Mouse (Mus musculus): ENCODE measurements around the gene Hnrnpab. TPM values are rescaled to one million over a fixed set of nuclear protein-coding genes. Genes with fewer than 3 reads are reported as not detected.
"Not testable (repeated sequence)": the region's sequence is repeated elsewhere in the genome, so short reads cannot be mapped to it uniquely, and the experiment has no call there.

Gene Hnrnpab
- polyA plus RNA-seq, 1 experiment from 2014 or later: 239 TPM

GRCm38 (mm10) chr11:51618894-51619408, 12.3 kb upstream of the Hnrnpab start:
- ATAC-seq (replicated peaks; ENCODE audit: insufficient number of reproducible peaks, insufficient read depth, low FRiP score, low read depth): 0 out of 2 replicates have a peak, but pooled peaks have one; percentile 5
- no peak overlapping the region for H3K9ac ChIP-seq
- 48% methylated on average over 8 of the region's 8 CpGs for WGBS

DNA sequence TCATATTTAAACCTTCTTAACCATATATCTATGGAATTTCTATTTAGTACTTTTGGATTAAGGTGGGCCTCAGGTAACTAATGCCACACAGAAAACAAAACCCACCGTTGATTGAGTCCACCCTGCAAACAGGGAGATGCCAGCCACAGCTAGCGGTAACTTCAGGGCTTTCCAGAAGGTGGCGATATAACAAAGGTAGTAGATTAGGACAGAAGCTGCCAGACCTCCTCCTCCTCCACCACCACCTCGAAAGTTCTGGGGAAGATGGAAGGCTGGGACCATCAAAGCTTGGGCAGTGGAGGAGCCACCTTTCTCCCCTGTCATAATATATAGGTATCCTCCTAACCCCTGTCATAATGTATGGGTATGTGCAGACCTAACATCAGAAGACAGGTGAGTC, 11.0 kb upstream of the Hnrnpab start:
- no peak for ATAC-seq (replicated peaks; ENCODE audit: insufficient number of reproducible peaks, insufficient read depth, low FRiP score, low read depth)
- 6% methylated on average over 4 of the region's 4 CpGs for WGBS

More at GRCm38 (mm10) chr11:51618894-51619408, 12.3 kb upstream of the Hnrnpab start:
- Histone ChIP-seq H3K9me3 (replicated peaks) (no peaks in the 10 kb centered on the region), H3K4me3 (peak overlapping the region; percentile 69), H3K36me3 (peaks cover 19% of the 10 kb centered on the region), H3K4me2 (peak overlapping the region; percentile 76), H3K27me3 (no peaks in the 10 kb centered on the region), H3K4me1 (replicated peaks) (peaks cover 35% of the 10 kb centered on the region), H3K27ac (peak overlapping the region; percentile 9; the same call in 1 of the 2 replicates)

DNA sequence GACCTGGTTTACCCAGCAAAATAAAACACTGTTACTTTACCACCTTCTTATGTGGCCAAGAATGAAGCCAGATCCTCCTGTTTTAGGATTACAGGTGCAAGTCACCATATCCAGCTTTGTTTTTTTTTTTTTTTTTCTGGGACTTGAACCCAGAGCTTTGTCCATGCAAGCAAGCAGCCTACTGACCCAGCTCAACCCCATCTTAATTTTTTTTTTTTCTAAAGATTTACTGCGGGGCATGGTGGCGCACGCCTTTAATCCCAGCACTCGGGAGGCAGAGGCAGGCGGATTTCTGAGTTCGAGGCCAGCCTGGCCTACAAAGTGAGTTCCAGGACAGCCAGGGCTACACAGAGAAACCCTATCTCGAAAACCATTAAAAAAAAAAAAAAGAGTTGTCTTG, 9.5 kb upstream of the Hnrnpab start:
- not testable (repeated sequence) for H3K9me3 ChIP-seq (replicated peaks); H3K27me3 ChIP-seq; ATAC-seq (replicated peaks; ENCODE audit: insufficient number of reproducible peaks, insufficient read depth, low FRiP score, low read depth); H3K36me3 ChIP-seq
- peak overlapping the region; percentile 59; the same call in 1 of the 2 replicates for H3K9ac ChIP-seq
- H3K4me2 ChIP-seq: peak overlapping the region; percentile 79
- peaks cover 31% of the 10 kb centered on the region for H3K4me1 ChIP-seq (replicated peaks)
- WGBS: 90% methylated on average over 7 of the region's 7 CpGs
- peak overlapping the region; percentile 46 for H3K4me3 ChIP-seq
- peak overlapping the region; percentile 89 for H3K27ac ChIP-seq

More for the DNA sequence above, 11.0 kb upstream of the Hnrnpab start:
- no peak overlapping the region for H3K4me2 ChIP-seq
- peaks cover 6% of the 10 kb centered on the region; the same call in 1 of the 2 replicates for H3K36me3 ChIP-seq
- H3K27me3 ChIP-seq: no peaks in the 10 kb centered on the region
- no peak overlapping the region for H3K27ac ChIP-seq
- no peaks in the 10 kb centered on the region for H3K9me3 ChIP-seq (replicated peaks)
- peaks cover 35% of the 10 kb centered on the region for H3K4me1 ChIP-seq (replicated peaks)
- H3K4me3 ChIP-seq: no peak overlapping the region
- H3K9ac ChIP-seq: no peak overlapping the region

GRCm38 (mm10) chr11:51615601-51616000, 9.0 kb upstream of the Hnrnpab start:
- Histone ChIP-seq H3K9ac (peak overlapping the region; percentile 59), H3K27me3 (no peaks in the 10 kb centered on the region), H3K4me3 (peak overlapping the region; percentile 46), H3K4me1 (replicated peaks) (peaks cover 26% of the 10 kb centered on the region), H3K36me3 (no peaks in the 10 kb centered on the region), H3K4me2 (peak overlapping the region; percentile 79), H3K9me3 (replicated peaks) (no peaks in the 10 kb centered on the region), H3K27ac (peak overlapping the region; percentile 89)
- WGBS: 1% methylated on average over 14 of the region's 14 CpGs
- ATAC-seq (replicated peaks; ENCODE audit: insufficient number of reproducible peaks, insufficient read depth, low FRiP score, low read depth): peak; percentile 57; the same call in 1 of the 2 replicates

GRCm38 (mm10) chr11:51615129-51615528, 8.5 kb upstream of the Hnrnpab start:
- peaks cover 21% of the 10 kb centered on the region for H3K4me1 ChIP-seq (replicated peaks)
- no peak for ATAC-seq (replicated peaks; ENCODE audit: insufficient number of reproducible peaks, insufficient read depth, low FRiP score, low read depth)
- H3K27me3 ChIP-seq: no peaks in the 10 kb centered on the region
- H3K27ac ChIP-seq: peak overlapping the region; percentile 89
- H3K4me3 ChIP-seq: peak overlapping the region; percentile 46
- 32% methylated on average over 7 of the region's 7 CpGs for WGBS
- H3K9me3 ChIP-seq (replicated peaks): no peaks in the 10 kb centered on the region
- H3K36me3 ChIP-seq: no peaks in the 10 kb centered on the region
- H3K9ac ChIP-seq: peak overlapping the region; percentile 59; the same call in 1 of the 2 replicates
- peak overlapping the region; percentile 79 for H3K4me2 ChIP-seq

GRCm38 (mm10) chr11:51614256-51614655, 7.6 kb upstream of the Hnrnpab start:
- no peak overlapping the region for H3K9ac ChIP-seq
- 77% methylated on average over 8 of the region's 8 CpGs for WGBS

DNA sequence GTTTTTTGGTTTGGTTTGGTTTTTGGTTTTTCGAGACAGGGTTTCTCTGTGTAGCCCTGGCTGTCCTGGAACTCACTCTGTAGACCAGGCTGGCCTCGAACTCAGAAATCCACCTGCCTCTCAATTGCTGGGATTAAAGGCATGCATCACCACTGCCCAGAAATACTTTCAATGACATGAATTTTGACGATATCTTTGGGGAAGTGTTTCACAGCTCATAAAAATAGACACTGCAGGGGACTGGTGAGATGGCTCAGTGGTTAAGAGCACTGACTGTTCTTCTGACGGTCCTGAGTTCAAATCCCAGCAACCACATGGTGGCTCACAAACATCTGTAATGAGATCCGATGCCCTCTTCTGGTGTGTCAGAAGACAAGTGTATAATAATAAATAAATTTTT, 3.3 kb upstream of the Hnrnpab start:
- 76% methylated on average over 5 of the region's 5 CpGs for WGBS
- not testable (repeated sequence) for H3K4me3 ChIP-seq; H3K9me3 ChIP-seq (replicated peaks); H3K27me3 ChIP-seq; H3K27ac ChIP-seq; H3K4me2 ChIP-seq; ATAC-seq (replicated peaks; ENCODE audit: insufficient number of reproducible peaks, insufficient read depth, low FRiP score, low read depth); H3K9ac ChIP-seq; H3K36me3 ChIP-seq
- peaks cover 15% of the 10 kb centered on the region for H3K4me1 ChIP-seq (replicated peaks)

More at GRCm38 (mm10) chr11:51614256-51614655, 7.6 kb upstream of the Hnrnpab start:
- Histone ChIP-seq H3K9me3 (replicated peaks) (no peaks in the 10 kb centered on the region), H3K27me3 (no peaks in the 10 kb centered on the region), H3K36me3 (no peaks in the 10 kb centered on the region), H3K4me1 (replicated peaks) (peaks cover 18% of the 10 kb centered on the region), H3K4me2 (no peak overlapping the region), H3K27ac (no peak overlapping the region), H3K4me3 (no peak overlapping the region)
- ATAC-seq (replicated peaks; ENCODE audit: insufficient number of reproducible peaks, insufficient read depth, low FRiP score, low read depth): no peak

GRCm38 (mm10) chr11:51609266-51609909, 2.7 kb upstream of the Hnrnpab start:
- H3K4me3 ChIP-seq: no peak overlapping the region
- WGBS: 72% methylated on average over 3 of the region's 3 CpGs
- no peak overlapping the region for H3K4me2 ChIP-seq
- H3K27ac ChIP-seq: no peak overlapping the region
- no peak for ATAC-seq (replicated peaks; ENCODE audit: insufficient number of reproducible peaks, insufficient read depth, low FRiP score, low read depth)
- H3K9ac ChIP-seq: no peak overlapping the region
- no peaks in the 10 kb centered on the region for H3K27me3 ChIP-seq
- peaks cover 5% of the 10 kb centered on the region for H3K36me3 ChIP-seq
- H3K4me1 ChIP-seq (replicated peaks): peaks cover 16% of the 10 kb centered on the region
- H3K9me3 ChIP-seq (replicated peaks): no peaks in the 10 kb centered on the region

GRCm38 (mm10) chr11:51607096-51607738, 570 bp upstream of the Hnrnpab start:
- H3K4me1 ChIP-seq (replicated peaks): peaks cover 31% of the 10 kb centered on the region
- peak overlapping the region; percentile 65 for H3K9ac ChIP-seq
- H3K36me3 ChIP-seq: peaks cover 27% of the 10 kb centered on the region
- no peaks in the 10 kb centered on the region for H3K27me3 ChIP-seq
- WGBS: 10% methylated on average over 15 of the region's 15 CpGs
- ATAC-seq (replicated peaks; ENCODE audit: insufficient number of reproducible peaks, insufficient read depth, low FRiP score, low read depth): peak; percentile 12
- H3K4me2 ChIP-seq: peak overlapping the region; percentile 83
- no peaks in the 10 kb centered on the region for H3K9me3 ChIP-seq (replicated peaks)
- H3K4me3 ChIP-seq: peak overlapping the region; percentile 95
- peak overlapping the region; percentile 84 for H3K27ac ChIP-seq

DNA sequence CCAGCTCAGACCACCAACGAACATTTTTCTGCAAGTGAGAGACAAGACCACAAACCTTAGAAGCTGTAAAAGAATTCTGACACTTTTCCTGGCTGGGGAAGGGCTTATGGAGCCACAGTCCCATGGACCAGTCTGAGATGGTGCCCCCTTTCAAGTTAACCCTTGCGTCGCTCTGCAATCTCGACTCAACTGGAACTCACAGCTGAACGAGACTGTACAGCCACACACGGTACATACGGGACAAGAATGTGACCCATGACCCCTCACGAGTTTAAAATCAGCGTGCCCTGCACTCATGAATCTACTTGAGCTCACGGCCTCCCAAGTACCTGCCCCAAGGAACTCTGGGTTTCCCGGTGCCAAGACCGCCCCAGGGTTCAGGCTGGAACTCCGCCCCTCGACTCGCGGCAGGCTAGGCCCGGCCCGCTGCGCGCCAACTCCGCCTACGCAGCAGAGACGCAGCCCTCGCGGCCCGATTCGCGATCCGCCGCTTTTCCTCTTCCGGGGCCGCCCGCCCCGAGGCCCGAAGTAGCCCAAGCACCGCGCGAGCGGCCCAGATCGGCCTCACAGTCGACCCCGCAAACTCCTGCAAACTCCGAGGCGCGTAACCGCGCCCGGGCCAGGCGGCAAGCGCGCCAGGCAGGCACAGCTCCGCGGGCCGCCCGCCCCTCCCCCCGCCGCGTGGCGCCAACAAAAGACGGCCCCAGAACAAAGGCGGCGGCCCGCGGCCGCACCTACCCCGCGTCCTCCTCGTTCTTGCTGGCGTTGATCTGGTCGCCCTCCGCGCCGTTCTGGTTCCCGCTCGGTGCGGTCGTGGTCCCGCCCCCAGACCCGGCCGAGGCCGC, 823 bp downstream of the Hnrnpab start:
- ATAC-seq (replicated peaks; ENCODE audit: insufficient number of reproducible peaks, insufficient read depth, low FRiP score, low read depth): peak; percentile 78
- Histone ChIP-seq H3K4me3 (peak overlapping the region; percentile 95), H3K9me3 (replicated peaks) (no peaks in the 10 kb centered on the region), H3K9ac (peak overlapping the region; percentile 98), H3K4me1 (replicated peaks) (peaks cover 32% of the 10 kb centered on the region), H3K4me2 (peak overlapping the region; percentile 83), H3K27me3 (no peaks in the 10 kb centered on the region), H3K27ac (peak overlapping the region; percentile 93), H3K36me3 (peaks cover 41% of the 10 kb centered on the region)
- WGBS: under 1% methylated on average over 76 of the region's 81 CpGs

DNA sequence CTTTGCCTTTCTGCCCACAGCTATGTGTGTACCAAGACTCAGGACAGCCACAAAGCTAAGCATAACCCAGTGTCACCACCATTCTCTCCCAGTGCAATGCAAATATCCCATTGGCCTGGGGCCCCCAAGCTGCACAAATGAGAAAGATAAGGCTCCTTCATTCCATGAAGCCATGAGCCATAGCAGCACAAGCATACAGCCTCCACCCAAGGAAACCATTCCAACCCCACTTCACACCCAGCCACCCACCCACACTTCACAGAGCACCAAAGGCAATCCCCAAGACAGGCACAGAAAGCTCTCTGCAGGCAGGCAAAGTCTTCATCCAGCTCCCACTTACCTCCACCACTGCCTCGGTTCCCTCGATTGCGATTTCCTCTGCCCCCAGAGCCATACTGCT, 4.4 kb downstream of the Hnrnpab start:
- H3K9ac ChIP-seq: no peak overlapping the region
- no peaks in the 10 kb centered on the region for H3K27me3 ChIP-seq
- H3K9me3 ChIP-seq (replicated peaks): no peaks in the 10 kb centered on the region
- no peak overlapping the region for H3K4me2 ChIP-seq
- H3K4me3 ChIP-seq: no peak overlapping the region
- no peak overlapping the region for H3K27ac ChIP-seq
- peaks cover 76% of the 10 kb centered on the region for H3K36me3 ChIP-seq
- no peak for ATAC-seq (replicated peaks; ENCODE audit: insufficient number of reproducible peaks, insufficient read depth, low FRiP score, low read depth)
- peaks cover 27% of the 10 kb centered on the region for H3K4me1 ChIP-seq (replicated peaks)
- WGBS: 82% methylated on average over 3 of the region's 3 CpGs

All from heart, embryonic 15.5 days (tissue).